Mouse (Mus musculus): ENCODE measurements at regions not wholly inside any gene's neighbourhood (a gene's known extent, or its start where the extent isn't known, plus 50 kb on each side); places are given as distances from the start of the nearest gene placed in this dataset.
A peak's percentile ranks its signal among the peaks of the same experiment; 100 is the strongest.

DNA sequence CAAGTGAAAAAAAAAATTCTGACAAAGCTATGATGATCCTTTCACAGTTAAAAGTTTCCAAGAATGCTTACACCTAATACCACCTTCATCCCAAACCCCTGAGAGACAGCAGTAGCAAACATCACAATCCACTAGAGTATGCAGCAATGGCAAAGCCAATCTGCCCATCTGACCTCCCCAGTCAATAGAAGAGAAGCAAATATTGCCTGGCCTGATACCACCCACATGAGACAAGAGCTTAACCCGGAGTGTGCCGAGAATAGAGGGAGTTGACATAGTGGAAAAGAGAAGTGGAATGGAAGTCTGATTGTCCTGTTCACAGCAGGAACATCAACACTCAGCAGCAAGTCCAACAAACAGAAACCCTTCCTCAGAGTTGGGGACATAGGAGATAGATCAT lies 219.9 kb upstream of the Pou3f3 start:
- no peaks in the 10 kb centered on the region for H3K36me3 ChIP-seq (replicated peaks)
- no peak overlapping the region for H3K4me2 ChIP-seq
- peak; percentile 37; the same call in 1 of the 2 replicates for ATAC-seq (ENCODE audit: insufficient read depth)
- no peaks in the 10 kb centered on the region for H3K27me3 ChIP-seq
- WGBS (ENCODE audit: insufficient replicate concordance), result 62% methylated on average over 2 of the region's 2 CpGs
- H3K9me3 ChIP-seq (replicated peaks), result no peaks in the 10 kb centered on the region
- no peak overlapping the region for H3K4me3 ChIP-seq (replicated peaks)
- H3K27ac ChIP-seq (replicated peaks), result no peak overlapping the region
- H3K4me1 ChIP-seq (replicated peaks), result no peaks in the 10 kb centered on the region
- H3K9ac ChIP-seq, result no peak overlapping the region

- Histone ChIP-seq H3K27ac (replicated peaks) (no peak overlapping the region), H3K4me2 (no peak overlapping the region), H3K27me3 (no peaks in the 10 kb centered on the region), H3K4me1 (replicated peaks) (no peaks in the 10 kb centered on the region), H3K36me3 (replicated peaks) (no peaks in the 10 kb centered on the region), H3K9ac (no peak overlapping the region), H3K4me3 (replicated peaks) (no peak overlapping the region), H3K9me3 (replicated peaks) (no peaks in the 10 kb centered on the region)
- WGBS (ENCODE audit: insufficient replicate concordance), result 69% methylated on average over 8 of the region's 8 CpGs
- no peak for ATAC-seq (ENCODE audit: insufficient read depth)
Measured at GRCm38 (mm10) chr1:42480348-42480920, 215.1 kb upstream of the Pou3f3 start.

GRCm38 (mm10) chr1:42489563-42489962 lies 206.0 kb upstream of the Pou3f3 start:
- no peak overlapping the region for H3K4me3 ChIP-seq (replicated peaks)
- H3K4me1 ChIP-seq (replicated peaks), result no peaks in the 10 kb centered on the region
- WGBS (ENCODE audit: insufficient replicate concordance), result 51% methylated on average over 5 of the region's 5 CpGs
- H3K9ac ChIP-seq, result no peak overlapping the region
- no peak overlapping the region for H3K27ac ChIP-seq (replicated peaks)
- H3K4me2 ChIP-seq, result no peak overlapping the region
- no peaks in the 10 kb centered on the region for H3K36me3 ChIP-seq (replicated peaks)
- ATAC-seq (ENCODE audit: insufficient read depth), result no peak
- peaks cover 7% of the 10 kb centered on the region for H3K27me3 ChIP-seq
- H3K9me3 ChIP-seq (replicated peaks), result no peaks in the 10 kb centered on the region

DNA sequence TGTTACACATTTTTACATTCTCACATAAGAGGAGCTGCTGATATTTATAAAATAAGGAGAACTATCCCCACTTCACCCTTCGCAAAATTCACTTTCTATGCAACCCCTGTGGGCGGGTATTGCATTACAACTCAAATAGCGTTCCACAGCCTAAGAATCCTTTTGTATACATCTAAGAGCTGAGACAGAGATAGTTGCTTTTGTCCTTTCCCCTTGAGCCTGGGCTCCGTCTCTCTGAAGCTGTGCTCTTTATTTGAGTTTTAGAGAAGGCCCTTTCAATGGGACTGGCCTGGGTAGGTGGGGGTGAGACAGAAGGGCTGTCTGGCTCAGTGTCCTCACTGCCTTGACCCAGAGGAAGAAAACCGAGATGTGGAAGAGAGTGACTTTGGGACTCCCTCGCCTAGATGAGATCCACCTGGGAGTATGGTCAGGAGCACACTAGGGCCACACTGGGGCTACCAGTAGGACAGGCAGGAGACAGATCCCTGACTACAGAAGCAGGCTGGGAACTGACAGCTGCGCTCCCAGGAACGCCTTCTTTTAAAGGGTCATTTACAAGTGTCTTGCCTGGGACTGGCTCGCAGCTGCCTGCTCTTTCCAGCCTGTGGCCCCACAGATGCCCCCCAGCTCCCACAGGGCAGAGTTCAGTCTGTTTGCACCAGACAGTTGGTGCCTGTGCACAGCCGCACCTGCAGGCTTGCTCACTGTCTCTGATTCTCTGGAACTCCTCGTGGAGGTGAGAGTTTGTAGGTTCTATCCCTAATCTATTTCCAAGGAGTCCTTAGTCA lies 204.5 kb upstream of the Pou3f3 start:
- Histone ChIP-seq H3K9me3 (replicated peaks) (no peaks in the 10 kb centered on the region), H3K9ac (no peak overlapping the region), H3K4me2 (peak overlapping the region; percentile 36), H3K36me3 (replicated peaks) (no peaks in the 10 kb centered on the region), H3K27me3 (peaks cover 7% of the 10 kb centered on the region), H3K4me1 (replicated peaks) (no peaks in the 10 kb centered on the region), H3K27ac (replicated peaks) (no peak overlapping the region), H3K4me3 (replicated peaks) (no peak overlapping the region)
- WGBS (ENCODE audit: insufficient replicate concordance), result 27% methylated on average over 11 of the region's 11 CpGs
- ATAC-seq (ENCODE audit: insufficient read depth), result peak; percentile 52

DNA sequence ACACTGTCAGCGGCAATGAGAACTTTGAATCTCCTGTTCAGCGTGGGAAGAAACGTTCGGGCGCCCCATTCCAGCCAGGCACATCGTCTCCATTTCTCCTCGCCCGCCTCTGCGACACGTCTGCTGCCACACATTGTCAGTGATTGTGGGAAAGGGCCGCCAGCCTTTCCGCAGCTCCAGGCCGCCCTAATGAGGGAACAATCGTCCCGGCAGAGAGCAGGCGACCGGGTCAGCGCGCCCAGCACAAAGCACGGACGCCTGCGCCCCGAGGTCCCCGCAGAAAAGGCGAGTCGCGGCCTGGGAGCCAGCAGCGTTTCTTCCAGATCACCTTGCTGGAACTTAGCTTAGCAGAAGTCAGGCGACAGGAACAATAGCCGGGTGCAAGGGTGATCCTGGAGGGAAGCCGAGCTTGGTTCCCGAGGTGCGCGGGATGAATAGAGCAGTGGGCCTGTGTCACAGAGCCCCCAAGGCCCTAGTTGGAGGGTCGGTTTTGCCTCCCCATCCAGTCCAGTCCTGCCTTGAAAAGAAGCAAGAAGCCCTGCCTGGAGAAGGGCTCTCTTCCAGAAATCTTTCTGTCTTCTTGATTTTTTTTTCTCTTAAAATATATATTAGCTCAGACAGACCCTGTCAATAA lies 203.8 kb upstream of the Pou3f3 start:
- no peaks in the 10 kb centered on the region for H3K36me3 ChIP-seq (replicated peaks)
- H3K27me3 ChIP-seq, result peaks cover 7% of the 10 kb centered on the region
- H3K4me1 ChIP-seq (replicated peaks), result no peaks in the 10 kb centered on the region
- no peaks in the 10 kb centered on the region for H3K9me3 ChIP-seq (replicated peaks)
- H3K9ac ChIP-seq, result no peak overlapping the region; the same call in 1 of the 2 replicates
- 4% methylated on average over 35 of the region's 35 CpGs for WGBS (ENCODE audit: insufficient replicate concordance)
- H3K4me2 ChIP-seq, result peak overlapping the region; percentile 36
- 0 out of 2 replicates have a peak overlapping the region, but pooled peaks have one; percentile 5 for H3K4me3 ChIP-seq (replicated peaks)
- no peak for ATAC-seq (ENCODE audit: insufficient read depth)
- no peak overlapping the region for H3K27ac ChIP-seq (replicated peaks)

GRCm38 (mm10) chr1:42496022-42496421 lies 199.5 kb upstream of the Pou3f3 start:
- Histone ChIP-seq H3K9me3 (replicated peaks) (no peaks in the 10 kb centered on the region), H3K4me1 (replicated peaks) (no peaks in the 10 kb centered on the region), H3K27me3 (peaks cover 4% of the 10 kb centered on the region), H3K36me3 (replicated peaks) (no peaks in the 10 kb centered on the region), H3K4me2 (no peak overlapping the region), H3K9ac (no peak overlapping the region), H3K4me3 (replicated peaks) (no peak overlapping the region), H3K27ac (replicated peaks) (no peak overlapping the region)
- 63% methylated on average over 3 of the region's 3 CpGs for WGBS (ENCODE audit: insufficient replicate concordance)
- 0 out of 2 replicates have a peak, but pooled peaks have one; percentile 61 for ATAC-seq (ENCODE audit: insufficient read depth)

- no peak overlapping the region for H3K4me3 ChIP-seq (replicated peaks)
- H3K9ac ChIP-seq, result no peak overlapping the region
- H3K4me2 ChIP-seq, result no peak overlapping the region
- H3K9me3 ChIP-seq (replicated peaks), result no peaks in the 10 kb centered on the region
- H3K27ac ChIP-seq (replicated peaks), result no peak overlapping the region
- H3K36me3 ChIP-seq (replicated peaks), result no peaks in the 10 kb centered on the region
- no peaks in the 10 kb centered on the region for H3K4me1 ChIP-seq (replicated peaks)
- no peak for ATAC-seq (ENCODE audit: insufficient read depth)
- no peaks in the 10 kb centered on the region for H3K27me3 ChIP-seq
- 56% methylated on average over 6 of the region's 6 CpGs for WGBS (ENCODE audit: insufficient replicate concordance)
Measured at GRCm38 (mm10) chr1:42496433-42496832, 199.1 kb upstream of the Pou3f3 start.

DNA sequence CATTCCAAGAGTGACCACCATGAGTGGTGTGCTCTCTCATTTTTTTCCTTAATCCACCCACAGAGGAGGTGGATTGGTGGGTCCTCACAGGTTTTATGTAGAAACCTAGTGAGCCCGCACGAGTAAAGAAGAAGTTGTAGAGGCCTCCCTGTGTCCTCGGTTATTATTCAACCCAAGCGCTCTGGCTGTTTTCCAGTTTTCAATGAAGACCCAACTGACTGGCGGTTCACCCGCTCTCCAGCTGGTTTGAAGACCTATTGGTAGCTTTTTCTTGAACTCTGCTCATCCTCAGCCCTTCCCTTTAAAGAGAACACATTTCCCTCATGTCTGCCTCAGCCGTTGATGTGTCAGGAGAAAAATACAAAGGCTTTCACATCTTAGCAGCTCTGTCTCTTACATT lies 196.7 kb upstream of the Pou3f3 start:
- no peak overlapping the region for H3K4me3 ChIP-seq (replicated peaks)
- no peak overlapping the region for H3K27ac ChIP-seq (replicated peaks)
- no peaks in the 10 kb centered on the region for H3K9me3 ChIP-seq (replicated peaks)
- H3K36me3 ChIP-seq (replicated peaks), result no peaks in the 10 kb centered on the region
- no peaks in the 10 kb centered on the region for H3K4me1 ChIP-seq (replicated peaks)
- H3K4me2 ChIP-seq, result no peak overlapping the region
- no peak for ATAC-seq (ENCODE audit: insufficient read depth)
- no peaks in the 10 kb centered on the region for H3K27me3 ChIP-seq
- no peak overlapping the region for H3K9ac ChIP-seq
- WGBS (ENCODE audit: insufficient replicate concordance), result 68% methylated on average over 7 of the region's 7 CpGs

DNA sequence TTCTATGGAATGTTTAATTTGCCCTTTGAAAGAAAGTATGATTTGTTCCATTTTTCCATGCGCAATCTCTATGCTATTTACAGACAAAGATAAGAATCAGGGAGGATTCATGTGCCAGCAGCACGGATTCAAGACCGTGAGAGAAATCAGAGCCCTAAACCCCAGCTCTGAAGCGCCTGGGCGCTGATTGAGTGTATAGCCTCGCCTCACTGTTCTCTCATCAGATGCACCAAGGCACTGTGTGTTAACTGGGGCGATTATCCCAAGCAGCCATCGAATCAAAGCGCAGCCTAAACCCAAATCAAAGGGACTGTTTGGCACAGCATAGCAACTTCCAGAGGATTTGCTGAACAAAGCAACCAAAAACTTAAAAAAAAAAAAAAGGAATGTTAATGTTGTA lies 191.1 kb upstream of the Pou3f3 start:
- 65% methylated on average over 9 of the region's 9 CpGs for WGBS (ENCODE audit: insufficient replicate concordance)
- H3K4me3 ChIP-seq (replicated peaks), result no peak overlapping the region

DNA sequence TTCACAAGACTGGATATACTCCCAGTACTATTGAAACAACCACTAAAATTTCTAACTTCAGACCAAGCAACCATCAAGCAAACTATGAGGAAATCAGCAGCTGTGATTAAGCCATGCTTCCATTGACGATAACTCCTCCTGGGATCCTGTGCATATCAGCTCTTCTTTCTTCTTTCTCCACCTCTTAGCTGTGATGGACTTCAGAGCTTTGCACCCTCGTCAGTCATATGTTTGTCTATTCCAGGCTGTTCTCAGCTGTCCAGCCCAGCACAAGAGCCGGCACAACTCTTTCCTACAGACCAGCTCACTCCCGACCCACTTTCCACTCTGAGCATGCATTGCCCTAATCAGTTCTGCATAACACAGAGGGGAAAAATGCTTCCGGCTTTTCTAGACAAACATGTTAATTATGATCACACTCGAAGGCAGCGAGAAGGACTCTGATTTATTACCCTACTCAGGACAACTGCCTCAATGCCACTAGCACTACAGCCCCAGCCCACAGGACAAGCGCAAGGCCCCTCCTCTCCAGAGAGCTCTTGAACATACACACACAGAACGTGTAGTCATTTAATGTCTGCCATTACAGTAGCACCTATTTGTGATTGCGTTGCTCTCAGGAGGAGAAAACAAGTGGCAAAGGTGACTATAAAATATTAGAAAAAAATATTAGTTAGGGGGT lies 190.4 kb upstream of the Pou3f3 start:
- Histone ChIP-seq H3K4me2 (no peak overlapping the region), H3K27ac (replicated peaks) (no peak overlapping the region), H3K4me3 (replicated peaks) (no peak overlapping the region), H3K9ac (no peak overlapping the region), H3K9me3 (replicated peaks) (no peaks in the 10 kb centered on the region), H3K36me3 (replicated peaks) (no peaks in the 10 kb centered on the region), H3K27me3 (no peaks in the 10 kb centered on the region), H3K4me1 (replicated peaks) (no peaks in the 10 kb centered on the region)
- ATAC-seq (ENCODE audit: insufficient read depth), result no peak
- WGBS (ENCODE audit: insufficient replicate concordance), result 62% methylated on average over 10 of the region's 10 CpGs

More for the DNA sequence above, 191.1 kb upstream of the Pou3f3 start:
- Histone ChIP-seq H3K27me3 (no peaks in the 10 kb centered on the region), H3K27ac (replicated peaks) (no peak overlapping the region), H3K4me2 (no peak overlapping the region), H3K36me3 (replicated peaks) (no peaks in the 10 kb centered on the region), H3K4me1 (replicated peaks) (no peaks in the 10 kb centered on the region), H3K9ac (no peak overlapping the region), H3K9me3 (replicated peaks) (no peaks in the 10 kb centered on the region)
- ATAC-seq (ENCODE audit: insufficient read depth), result no peak

DNA sequence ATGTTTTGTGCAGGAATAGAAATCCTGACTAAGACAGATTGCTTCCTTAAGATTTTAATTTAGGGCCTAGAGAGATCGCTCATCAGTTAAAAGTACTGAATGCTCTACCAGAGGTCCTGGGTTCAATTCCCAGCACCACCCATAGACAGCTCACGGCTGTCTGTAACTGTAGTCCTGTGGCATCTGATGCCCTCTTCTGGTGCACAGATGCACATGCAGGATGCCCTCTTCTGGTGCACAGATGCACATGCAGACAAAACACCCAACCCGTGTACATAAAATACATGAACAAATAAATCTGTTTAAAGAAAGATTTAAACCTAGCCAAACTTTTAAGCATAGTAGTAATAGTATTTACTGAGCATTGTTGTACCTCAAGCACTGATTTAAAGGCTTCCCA lies 181.2 kb upstream of the Pou3f3 start:
- Histone ChIP-seq H3K27me3 (no peaks in the 10 kb centered on the region), H3K27ac (replicated peaks) (no peak overlapping the region), H3K4me2 (no peak overlapping the region), H3K9me3 (replicated peaks) (no peaks in the 10 kb centered on the region), H3K4me1 (replicated peaks) (no peaks in the 10 kb centered on the region), H3K9ac (no peak overlapping the region), H3K36me3 (replicated peaks) (no peaks in the 10 kb centered on the region), H3K4me3 (replicated peaks) (no peak overlapping the region)
- no peak for ATAC-seq (ENCODE audit: insufficient read depth)
- 75% methylated on average over 3 of the region's 3 CpGs for WGBS (ENCODE audit: insufficient replicate concordance)
